12 mouse cellular contexts compared by ENCODE assay signal in genomic region chr19:24312556-24313342, GRCm38 (mm10). TPM values are rescaled to one million over a fixed set of nuclear protein-coding genes. Genes with fewer than 3 reads are reported as not detected.
DNase-seq lines count a peak whose midpoint lies in the region; ATAC-seq and TF ChIP-seq lines count a peak whose summit lies in the region.
"Had no signal": no experiment of that assay in that cellular context is flagged by ENCODE, and none has a peak within 500 bp of the region (broad histone marks: within the 10 kb centered on the region; RNA-seq: fewer than 3 reads in every experiment).

No protein-coding gene starts in this region.

- ATAC-seq in neural tube, embryonic 11.5 days (ENCODE audit: insufficient read depth, low FRiP score, low TSS enrichment), result peak; percentile 53; the same call in 1 of the 2 replicates
- peak; percentile 76 for ATAC-seq in hindbrain, embryonic 11.5 days (ENCODE audit: low FRiP score)

- TF ChIP-seq CTCF in left cerebral cortex, adult 2 months (IDR thresholded peaks at IDR 0.05), result no peak

- no peak overlapping the region for H3K4me2 ChIP-seq in neural tube, embryonic 11.5 days (ENCODE audit: low read depth)
- no peak overlapping the region for H3K4me2 ChIP-seq in hindbrain, embryonic 11.5 days (replicated peaks; ENCODE audit: low read depth, low read length)
- H3K4me2 ChIP-seq: embryonic facial prominence, embryonic 13.5 days; limb, embryonic 13.5 days had no signal

- no peak overlapping the region for H3K9ac ChIP-seq in neural tube, embryonic 11.5 days (ENCODE audit: low read length)
- no peak overlapping the region for H3K9ac ChIP-seq in hindbrain, embryonic 11.5 days (ENCODE audit: low read depth, low read length)
- H3K9ac ChIP-seq: embryonic facial prominence, embryonic 13.5 days; limb, embryonic 13.5 days had no signal

- DNase-seq in neural tube, embryonic 11.5 days (ENCODE audit: low spot score), result peak; percentile 35
- no peak for DNase-seq in neural tube, embryonic 10.5 days (ENCODE audit: extremely low spot score, low spot score)
- DNase-seq in cerebellum, postnatal 25 days, result peak; percentile 49 to 55
- DNase-seq in hindbrain, embryonic 11.5 days (ENCODE audit: low spot score), result peak; percentile 46
- peak; percentile 94 for DNase-seq in retina, embryonic 14.5 days (ENCODE audit: low spot score)
- no peak for DNase-seq in left cerebral cortex, adult 2 months (ENCODE audit: extremely low spot score in 1 of 2, low spot score in 2 of 2)
- no peak for DNase-seq in left cerebral cortex, adult 9 months (ENCODE audit: low spot score in 2 of 2)
- DNase-seq in layer of hippocampus, postnatal 14 days (ENCODE audit: low spot score in 2 of 2), result no peak
- DNase-seq: lung, postnatal 10 days had no signal

- H3K27me3 ChIP-seq in neural tube, embryonic 11.5 days (ENCODE audit: control insufficient read depth, insufficient read depth, low read length), result no peaks in the 10 kb centered on the region
- no peaks in the 10 kb centered on the region for H3K27me3 ChIP-seq in hindbrain, embryonic 11.5 days (ENCODE audit: control insufficient read depth, insufficient read depth, low read length)
- H3K27me3 ChIP-seq: limb, embryonic 13.5 days had no signal

- 40% methylated on average over 12 of the region's 12 CpGs for WGBS in neural tube, embryonic 11.5 days
- WGBS in hindbrain, embryonic 11.5 days, result 52% methylated on average over 12 of the region's 12 CpGs

- no peaks in the 10 kb centered on the region for H3K36me3 ChIP-seq in neural tube, embryonic 11.5 days (ENCODE audit: control insufficient read depth, insufficient read depth, low read length)
- no peaks in the 10 kb centered on the region for H3K36me3 ChIP-seq in hindbrain, embryonic 11.5 days (ENCODE audit: control insufficient read depth, insufficient read depth, low read length)
- H3K36me3 ChIP-seq: embryonic facial prominence, embryonic 13.5 days; limb, embryonic 13.5 days had no signal

- H3K4me3 ChIP-seq in neural tube, embryonic 11.5 days (ENCODE audit: low read depth, low read length), result no peak overlapping the region
- H3K4me3 ChIP-seq in hindbrain, embryonic 11.5 days (ENCODE audit: low read depth, low read length), result no peak overlapping the region
- H3K4me3 ChIP-seq in left cerebral cortex, adult 2 months, result no peak overlapping the region
- H3K4me3 ChIP-seq: embryonic facial prominence, embryonic 13.5 days; limb, embryonic 13.5 days had no signal

- no peaks in the 10 kb centered on the region for H3K9me3 ChIP-seq in neural tube, embryonic 11.5 days (ENCODE audit: control insufficient read depth, low read length)
- no peaks in the 10 kb centered on the region for H3K9me3 ChIP-seq in hindbrain, embryonic 11.5 days (ENCODE audit: control insufficient read depth, low read length)
- H3K9me3 ChIP-seq: embryonic facial prominence, embryonic 13.5 days; G1E; limb, embryonic 13.5 days had no signal

- H3K4me1 ChIP-seq in neural tube, embryonic 11.5 days (ENCODE audit: control insufficient read depth, insufficient read depth, low read length), result peaks cover 9% of the 10 kb centered on the region; the same call in 1 of the 2 replicates
- H3K4me1 ChIP-seq in hindbrain, embryonic 11.5 days (replicated peaks; ENCODE audit: control insufficient read depth, insufficient read depth, low read length), result peaks cover 6% of the 10 kb centered on the region; the same call in 1 of the 2 replicates

- no peak overlapping the region for H3K27ac ChIP-seq in neural tube, embryonic 11.5 days (ENCODE audit: low read depth, low read length)
- H3K27ac ChIP-seq in hindbrain, embryonic 11.5 days (ENCODE audit: low read depth, low read length), result no peak overlapping the region
- no peak overlapping the region for H3K27ac ChIP-seq in left cerebral cortex, adult 2 months
- H3K27ac ChIP-seq: embryonic facial prominence, embryonic 13.5 days; limb, embryonic 13.5 days had no signal

- intact Hi-C loops in left cerebral cortex, adult 2 months (cut with DNase I), result no loop called here

RNA-seq across cellular contexts. Expression of gene Fxn, which starts 32.3 kb away (rescaled TPM):
- polyA plus RNA-seq in neural tube, embryonic 11.5 days (2014; fragmentation: Nextera tagmentation; extraction: Ambion mirVana), result 47.6 and 49.1 TPM in 2 replicates
- polyA plus RNA-seq in hindbrain, embryonic 11.5 days (2014; fragmentation: Nextera tagmentation; extraction: Ambion mirVana), result 49.0 and 49.3 TPM in 2 replicates
- total RNA-seq in left cerebral cortex, adult 2 months (2021), result 1 to 10 TPM; 5.9 to 8.1 TPM
- total RNA-seq in layer of hippocampus, postnatal 14 days (2021), result 1 to 10 TPM; 8.3 to 8.8 TPM

Comparison
In these comparisons a context has a peak if more than half of its experiments do, and no peak if none do; other contexts are left out.
1. DNase-seq: peak in neural tube, embryonic 11.5 days (single experiment), cerebellum, postnatal 25 days (2 of 2), hindbrain, embryonic 11.5 days (single experiment) and retina, embryonic 14.5 days (single experiment); none in neural tube, embryonic 10.5 days (single experiment), left cerebral cortex, adult 2 months (0 of 2), left cerebral cortex, adult 9 months (0 of 2) and layer of hippocampus, postnatal 14 days (0 of 2).